20 mouse cellular contexts compared by ENCODE assay signal in genomic region chr3:127036118-127036517, GRCm38 (mm10).
DNase-seq lines count a peak whose midpoint lies in the region; ATAC-seq and TF ChIP-seq lines count a peak whose summit lies in the region.
"Had no signal": no experiment of that assay in that cellular context is flagged by ENCODE, and none has a peak within 500 bp of the region (broad histone marks: within the 10 kb centered on the region; RNA-seq: fewer than 3 reads in every experiment).

No protein-coding gene starts in this region.

- H3K4me3 ChIP-seq in forebrain, postnatal 0 days (ENCODE audit: low read depth, low read length): no peak overlapping the region
- no peak overlapping the region for H3K4me3 ChIP-seq in forebrain, embryonic 13.5 days
- H3K4me3 ChIP-seq in olfactory bulb, adult 2 months (ENCODE audit: insufficient read depth, low read depth, low read length): no peak overlapping the region
- H3K4me3 ChIP-seq in hindbrain, postnatal 0 days (ENCODE audit: low read length): no peak overlapping the region
- H3K4me3 ChIP-seq: embryonic facial prominence, embryonic 12.5 days; forebrain, embryonic 12.5 days; heart, embryonic 10.5 days; hindbrain, embryonic 12.5 days; intestine, embryonic 15.5 days had no signal

- no peaks in the 10 kb centered on the region for H3K4me1 ChIP-seq in forebrain, postnatal 0 days (ENCODE audit: insufficient read depth)
- no peaks in the 10 kb centered on the region for H3K4me1 ChIP-seq in forebrain, embryonic 13.5 days
- peaks cover 10% of the 10 kb centered on the region for H3K4me1 ChIP-seq in olfactory bulb, adult 2 months (ENCODE audit: control insufficient read depth, insufficient read depth, low read length)
- H3K4me1 ChIP-seq in hindbrain, postnatal 0 days (ENCODE audit: insufficient read depth, low read length): no peaks in the 10 kb centered on the region
- H3K4me1 ChIP-seq: forebrain, embryonic 12.5 days; hindbrain, embryonic 12.5 days; intestine, embryonic 15.5 days had no signal

- H3K27ac ChIP-seq in forebrain, postnatal 0 days (ENCODE audit: low read depth, low read length): no peak overlapping the region
- H3K27ac ChIP-seq in forebrain, embryonic 13.5 days: no peak overlapping the region
- peak overlapping the region; percentile 86 for H3K27ac ChIP-seq in olfactory bulb, adult 2 months (ENCODE audit: insufficient read depth, low read depth, low read length)
- no peak overlapping the region for H3K27ac ChIP-seq in hindbrain, postnatal 0 days
- H3K27ac ChIP-seq: embryonic facial prominence, embryonic 12.5 days; forebrain, embryonic 12.5 days; heart, embryonic 10.5 days; hindbrain, embryonic 12.5 days; intestine, embryonic 15.5 days had no signal

- TF ChIP-seq CTCF in forebrain, postnatal 0 days (IDR thresholded peaks at IDR 0.05; ENCODE audit: low read depth): no peak
- no peak for TF ChIP-seq CTCF in olfactory bulb, adult 2 months (IDR thresholded peaks at IDR 0.05; ENCODE audit: insufficient read depth, low read depth, low read length)
- TF ChIP-seq CTCF in hindbrain, postnatal 0 days (IDR thresholded peaks at IDR 0.05; ENCODE audit: low read depth): no peak

- no peaks in the 10 kb centered on the region for H3K9me3 ChIP-seq in forebrain, postnatal 0 days (ENCODE audit: low read length)
- H3K9me3 ChIP-seq in forebrain, embryonic 13.5 days (replicated peaks): no peaks in the 10 kb centered on the region
- no peaks in the 10 kb centered on the region for H3K9me3 ChIP-seq in hindbrain, postnatal 0 days (ENCODE audit: low read length)
- H3K9me3 ChIP-seq: embryonic facial prominence, embryonic 12.5 days; forebrain, embryonic 12.5 days; heart, embryonic 10.5 days; hindbrain, embryonic 12.5 days; intestine, embryonic 15.5 days had no signal

- peak; percentile 16; the same call in 1 of the 2 replicates for ATAC-seq in forebrain, postnatal 0 days
- no peak for ATAC-seq in forebrain, embryonic 13.5 days
- no peak for ATAC-seq in hindbrain, postnatal 0 days
- ATAC-seq: intestine, embryonic 15.5 days had no signal

- no peak for TF ChIP-seq POLR2A in olfactory bulb, adult 2 months (IDR thresholded peaks at IDR 0.05; ENCODE audit: insufficient read depth, low read depth, low read length)

- no peak for DNase-seq in forebrain, postnatal 0 days
- peak; percentile 9 for DNase-seq in retina, adult 2 months (ENCODE audit: low read depth, low spot score)
- no peak for DNase-seq in retina, embryonic 14.5 days (ENCODE audit: low spot score)
- DNase-seq in hindbrain, postnatal 0 days (ENCODE audit: low spot score): no peak
- DNase-seq in adrenal gland, adult (ENCODE audit: inconsistent age in 2 of 2, low spot score in 1 of 2): no peak
- DNase-seq: adrenal gland, adult 8-10 months; adrenal gland, postnatal 36 days; cerebellum, adult 11 months; cerebellum, adult 8-10 months; cerebellum, postnatal 14 days; gastrocnemius, postnatal 10 days; heart, postnatal 10 days; heart, postnatal 4 days had no signal

- peaks cover 23% of the 10 kb centered on the region for H3K36me3 ChIP-seq in forebrain, postnatal 0 days (ENCODE audit: insufficient read depth)
- peaks cover 24% of the 10 kb centered on the region for H3K36me3 ChIP-seq in forebrain, embryonic 13.5 days (ENCODE audit: poor library complexity, severe bottlenecking)
- H3K36me3 ChIP-seq in hindbrain, postnatal 0 days (ENCODE audit: insufficient read depth, low read length): peaks cover 7% of the 10 kb centered on the region
- H3K36me3 ChIP-seq: intestine, embryonic 15.5 days had no signal

- H3K9ac ChIP-seq in forebrain, postnatal 0 days: no peak overlapping the region
- H3K9ac ChIP-seq in forebrain, embryonic 13.5 days: no peak overlapping the region
- no peak overlapping the region for H3K9ac ChIP-seq in hindbrain, postnatal 0 days (replicated peaks; ENCODE audit: low read length)
- H3K9ac ChIP-seq: embryonic facial prominence, embryonic 12.5 days; forebrain, embryonic 12.5 days; hindbrain, embryonic 12.5 days; intestine, embryonic 15.5 days had no signal

- H3K27me3 ChIP-seq in forebrain, postnatal 0 days (ENCODE audit: insufficient read depth, low read length): no peaks in the 10 kb centered on the region
- no peaks in the 10 kb centered on the region for H3K27me3 ChIP-seq in forebrain, embryonic 13.5 days
- no peaks in the 10 kb centered on the region for H3K27me3 ChIP-seq in hindbrain, postnatal 0 days (ENCODE audit: insufficient read depth, low read length)
- H3K27me3 ChIP-seq: embryonic facial prominence, embryonic 12.5 days; forebrain, embryonic 12.5 days; hindbrain, embryonic 12.5 days; intestine, embryonic 15.5 days had no signal

- 81% methylated on average over 5 of the region's 5 CpGs for WGBS in forebrain, postnatal 0 days
- WGBS in forebrain, embryonic 13.5 days: 76% methylated on average over 5 of the region's 5 CpGs
- 25% methylated on average over 5 of the region's 5 CpGs for WGBS in olfactory bulb, adult 2 months
- 87% methylated on average over 5 of the region's 5 CpGs for WGBS in hindbrain, postnatal 0 days

- no peak overlapping the region for H3K4me2 ChIP-seq in forebrain, postnatal 0 days (ENCODE audit: low read depth)
- H3K4me2 ChIP-seq in forebrain, embryonic 13.5 days: no peak overlapping the region
- no peak overlapping the region for H3K4me2 ChIP-seq in hindbrain, postnatal 0 days (ENCODE audit: low read depth, low read length)
- H3K4me2 ChIP-seq: embryonic facial prominence, embryonic 12.5 days; forebrain, embryonic 12.5 days; hindbrain, embryonic 12.5 days; intestine, embryonic 15.5 days had no signal
